Mouse (Mus musculus): ENCODE data around the gene H2-M5.
A peak's percentile ranks its signal among the peaks of the same experiment; 100 is the strongest.

Gene H2-M5

DNA sequence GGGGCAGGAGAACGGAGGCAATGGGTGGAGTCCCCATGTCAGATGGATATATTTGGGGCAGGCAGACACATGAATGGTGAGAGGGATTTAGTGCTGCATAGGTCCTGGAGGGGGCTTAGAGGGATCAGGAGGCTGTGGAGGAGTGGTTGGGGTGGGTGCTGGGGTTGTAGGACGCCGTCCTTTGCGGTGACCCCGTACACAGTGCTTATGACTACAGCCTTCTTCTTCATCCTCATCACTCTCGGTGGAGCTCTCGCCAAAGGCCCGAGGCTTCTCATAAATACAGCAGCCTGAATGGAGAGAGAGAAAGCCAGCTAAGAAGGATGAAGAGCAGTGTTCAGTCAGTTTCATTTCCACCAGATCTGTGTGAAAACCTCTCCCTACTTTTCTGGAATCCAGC, 40.1 kb downstream of the H2-M5 start:
- no peak for DNase-seq (ENCODE audit: low read depth, low spot score)

GRCm38 (mm10) chr17:36948286-36948685, 41.1 kb downstream of the H2-M5 start:
- DNase-seq (ENCODE audit: low read depth, low spot score): no peak

DNA sequence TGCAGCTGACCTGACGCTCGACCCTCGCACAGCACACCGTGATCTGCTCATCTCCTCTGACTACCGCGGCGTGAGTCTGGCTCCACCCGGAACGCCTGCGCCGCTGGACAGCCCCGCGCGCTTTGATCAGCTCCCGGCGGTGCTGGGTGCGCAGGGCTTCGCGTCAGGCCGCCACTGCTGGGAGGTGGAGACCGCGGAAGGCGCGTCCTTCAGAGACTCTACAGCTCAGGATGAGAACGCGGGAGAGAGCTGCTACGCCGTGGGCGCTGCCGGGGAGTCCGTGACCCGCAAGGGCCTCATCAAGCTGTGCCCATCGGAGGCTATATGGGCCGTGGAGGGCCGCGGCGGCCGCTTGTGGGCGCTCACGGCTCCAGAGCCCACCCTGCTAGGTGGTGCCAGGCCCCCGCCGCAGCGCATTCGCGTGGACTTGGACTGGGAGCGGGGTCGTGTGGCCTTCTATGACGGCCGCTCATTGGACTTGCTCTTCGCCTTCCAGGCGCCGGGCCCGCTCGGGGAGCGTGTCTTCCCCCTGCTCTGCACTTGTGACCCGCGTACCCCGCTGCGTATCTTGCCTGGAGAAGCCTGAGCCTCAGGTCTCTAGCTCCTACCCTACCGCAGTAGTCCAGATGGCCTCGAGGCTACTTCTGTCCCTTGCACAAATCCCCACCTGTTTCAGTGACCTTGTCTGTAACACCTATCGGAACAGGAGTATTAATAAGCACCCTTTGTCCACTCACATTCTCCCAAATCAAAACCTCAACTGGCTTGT, 42.1 kb downstream of the H2-M5 start:
- DNase-seq (ENCODE audit: low read depth, low spot score): peak; percentile 48

DNA sequence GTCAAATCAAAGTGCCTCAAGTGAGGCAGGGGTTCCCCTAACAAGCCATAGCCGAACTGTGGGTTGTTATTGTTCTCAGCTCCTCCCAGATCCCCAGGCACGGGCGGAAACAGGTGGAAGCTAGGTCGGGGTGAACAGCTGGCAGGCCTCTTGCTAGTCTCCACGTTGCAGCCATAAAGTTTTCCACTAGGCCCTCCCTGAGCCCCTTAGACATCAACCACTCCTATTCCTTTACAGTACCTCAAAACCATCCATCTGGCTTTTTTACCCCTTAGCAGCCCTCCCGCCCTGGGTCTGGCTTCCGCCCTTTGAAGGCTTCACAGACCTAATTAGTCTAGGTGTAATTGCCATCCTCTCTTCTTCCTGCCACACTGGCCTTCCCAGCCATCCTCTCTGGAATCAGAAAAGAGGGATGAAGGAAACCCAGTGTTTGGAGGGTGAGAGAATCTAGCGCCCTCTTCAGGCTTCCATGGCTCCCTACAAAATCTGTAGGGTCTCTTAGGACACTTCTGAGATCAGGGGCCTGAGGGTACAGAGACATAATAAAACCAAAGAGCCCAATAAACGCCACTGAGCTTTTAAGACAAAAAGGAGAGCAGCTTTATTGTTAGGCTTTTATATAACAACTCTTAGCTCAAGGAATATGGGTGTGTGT, 45.1 kb downstream of the H2-M5 start:
- peak; percentile 71 for DNase-seq (ENCODE audit: low read depth, low spot score)

DNA sequence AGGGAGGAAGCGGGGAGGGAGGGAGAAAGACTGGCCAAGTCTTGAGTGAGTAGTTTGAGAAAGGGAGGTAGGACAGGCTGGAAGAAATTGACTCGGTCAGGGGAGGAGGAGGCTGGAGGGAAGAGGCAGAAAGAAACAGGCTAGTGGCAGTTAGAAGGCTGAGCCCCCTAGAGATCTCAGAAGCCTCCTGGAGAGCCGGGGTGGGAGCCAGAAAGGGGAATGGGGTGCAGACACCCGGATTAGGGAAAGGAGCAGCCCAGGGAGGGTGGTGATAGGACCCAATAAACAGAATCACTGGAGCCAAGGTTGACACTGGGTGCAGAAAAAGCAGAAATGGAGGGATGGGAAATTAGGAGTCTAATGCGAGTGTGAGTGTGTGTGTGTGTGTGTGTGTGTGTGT, 45.6 kb downstream of the H2-M5 start:
- DNase-seq (ENCODE audit: low read depth, low spot score): no peak

DNA sequence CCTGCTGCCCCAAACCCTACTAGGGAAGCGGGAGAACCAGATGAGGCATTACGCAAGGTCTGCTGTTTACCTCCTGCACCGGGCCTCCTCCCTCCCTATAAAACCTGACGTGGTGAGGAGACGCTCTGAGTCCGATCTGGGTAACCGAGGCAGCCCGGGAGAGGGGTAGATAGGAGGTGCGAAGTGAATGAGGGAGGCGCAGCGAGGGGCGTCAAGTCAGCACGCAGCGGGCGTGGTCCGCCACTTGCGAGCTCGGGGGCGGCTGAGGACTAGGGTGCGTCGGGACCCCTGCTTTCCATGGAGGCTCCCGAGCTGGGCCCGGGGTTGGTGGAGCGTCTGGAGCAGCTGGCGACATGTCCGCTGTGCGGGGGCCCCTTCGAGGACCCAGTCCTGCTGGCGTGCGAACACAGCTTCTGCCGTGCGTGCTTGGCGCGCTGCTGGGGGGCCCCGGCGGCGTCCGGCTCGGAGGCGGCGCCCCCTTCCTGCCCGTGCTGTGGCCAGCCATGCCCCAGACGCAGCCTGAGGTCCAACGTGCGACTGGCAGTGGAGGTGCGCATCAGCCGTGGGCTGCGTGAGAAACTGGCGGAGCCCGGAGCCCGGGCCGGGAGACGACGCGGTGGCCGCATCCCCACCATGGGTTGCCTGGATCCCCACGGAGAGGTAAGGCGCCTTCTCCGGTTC, 46.4 kb downstream of the H2-M5 start, which contains the start of gene Rnf39:
Gene Rnf39 (plus strand): TSS at position 128 of the 681 bp plus-strand sequence.
- no peak for DNase-seq (ENCODE audit: low read depth, low spot score)

DNA sequence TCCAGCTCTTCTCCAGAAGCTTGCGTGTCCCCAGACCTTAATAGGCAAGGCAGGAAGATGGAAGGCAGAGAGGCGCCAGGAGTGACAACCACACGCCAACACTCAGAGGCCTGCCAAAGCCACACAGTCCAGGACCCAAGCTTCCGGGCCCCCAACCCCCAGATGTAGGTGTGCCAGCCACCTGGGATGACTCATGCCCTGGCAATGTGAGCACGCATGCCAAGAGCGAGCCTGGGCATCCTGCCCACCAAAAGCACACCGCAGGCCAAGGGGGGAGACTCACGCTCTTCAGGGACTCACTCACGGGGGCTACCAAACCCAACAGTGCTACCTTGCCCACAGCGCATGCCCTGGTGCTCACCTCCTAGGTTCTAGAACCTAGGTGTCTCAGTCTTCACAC, 46.9 kb downstream of the H2-M5 start:
- DNase-seq (ENCODE audit: low read depth, low spot score): peak; percentile 69

GRCm38 (mm10) chr17:36938056-36938455, 51.3 kb downstream of the H2-M5 start:
- no peak for DNase-seq (ENCODE audit: low read depth, low spot score)

All from CD4-positive helper T cell, adult 2 months (primary cell).